Mouse (Mus musculus) embryonic stem cell, embryonic (primary cell): ENCODE data around the gene Zfp951.
"Not testable (repeated sequence)": the region's sequence is repeated elsewhere in the genome, so short reads cannot be mapped to it uniquely, and the experiment has no call there.

ENCODE experiments used
- CTCF ChIA-PET, 4 experiments: fragments of 300-600 bp in 2 of 4; fragments of 350-600 bp in 2 of 4; sonication (Branson Sonifier 250); formaldehyde crosslinking; loops; one replicate each; lab custom pipeline; 2022; ENCODE audit warnings: inconsistent platforms in 2 of 4; lab: Charles Lee
- POLR2A ChIA-PET, 4 experiments: fragments of 300-600 bp in 2 of 4; fragments of 350-600 bp in 2 of 4; sonication (Branson Sonifier 250); formaldehyde crosslinking; loops; one replicate each; lab custom pipeline; 2022; ENCODE audit warnings: antibody characterized with exemption in 4 of 4, inconsistent platforms in 1 of 4; lab: Charles Lee

The Zfp951 gene

DNA sequence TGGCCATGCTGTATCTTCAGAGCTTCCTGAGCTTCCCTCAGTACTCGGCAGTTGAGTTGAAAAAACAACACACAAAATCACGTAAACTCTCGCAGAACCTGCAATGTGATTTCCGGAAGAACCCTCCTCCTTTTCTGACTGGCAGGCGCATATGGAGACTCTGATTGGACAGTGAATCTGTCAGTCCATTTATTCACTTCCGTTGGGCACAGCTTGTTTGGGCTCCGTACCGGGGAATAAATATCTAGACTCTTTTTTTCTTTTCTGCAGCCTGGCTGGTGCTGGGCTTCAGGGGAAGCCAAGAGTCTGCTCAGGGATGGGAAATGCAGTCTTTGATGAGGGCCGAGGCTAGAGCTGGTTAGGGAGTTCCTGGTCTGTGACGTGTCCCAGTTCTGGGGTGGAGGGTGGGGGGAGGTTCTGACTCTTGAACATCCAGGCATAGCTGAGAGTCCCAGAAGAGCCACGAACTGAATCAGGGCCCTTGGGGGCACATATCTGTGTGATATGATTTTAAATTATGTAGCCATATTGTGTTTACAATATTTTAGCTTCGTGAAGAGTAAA, at the start of gene Zfp951:
Gene Zfp951 (minus strand): TSS at position 109 of the 564 bp plus-strand sequence.
- CTCF ChIA-PET = not testable (repeated sequence)
- POLR2A ChIA-PET = interaction anchor here in 3 of 4 experiments (0.6 to 1.7 kb wide), 8 partner anchors 10 to 1645 kb away, joined by 3 to 4 read pairs (median 3); no protein-coding TSS in a partner anchor

DNA sequence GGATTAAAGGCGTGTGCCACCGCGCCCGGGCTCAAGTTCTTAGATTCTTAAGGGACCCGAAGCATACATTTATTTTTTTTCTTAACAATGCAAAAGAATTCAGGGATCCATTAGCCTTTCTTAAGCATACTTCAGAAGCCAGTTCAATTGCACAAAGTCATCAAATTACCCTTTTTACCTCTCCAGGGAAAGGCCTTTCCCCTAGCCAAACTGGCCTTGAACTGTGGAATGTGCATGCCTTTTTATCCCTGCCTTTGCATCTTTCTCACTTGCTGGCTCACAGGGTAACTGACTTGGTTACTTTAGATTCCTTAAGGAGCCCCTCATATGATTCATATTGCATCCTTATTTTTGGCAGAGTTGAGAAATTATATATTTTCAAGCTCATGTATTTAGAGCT, 46.7 kb upstream of the Zfp951 start:
- POLR2A ChIA-PET = interaction anchor here in 1 of 4 experiments (1.2 kb wide), 1 partner anchor 31 kb away, joined by 3 read pairs; no protein-coding TSS in a partner anchor
- CTCF ChIA-PET = not testable (repeated sequence)

- POLR2A ChIA-PET = interaction anchor here in 3 of 4 experiments (0.6 to 1.7 kb wide), 7 partner anchors 14 to 1644 kb away, joined by 3 to 4 read pairs (median 3); no protein-coding TSS in a partner anchor
- CTCF ChIA-PET = not testable (repeated sequence)
These were observed 567 bp downstream of the Zfp951 start for GRCm38 (mm10) chr5:104859045-104859961.

DNA sequence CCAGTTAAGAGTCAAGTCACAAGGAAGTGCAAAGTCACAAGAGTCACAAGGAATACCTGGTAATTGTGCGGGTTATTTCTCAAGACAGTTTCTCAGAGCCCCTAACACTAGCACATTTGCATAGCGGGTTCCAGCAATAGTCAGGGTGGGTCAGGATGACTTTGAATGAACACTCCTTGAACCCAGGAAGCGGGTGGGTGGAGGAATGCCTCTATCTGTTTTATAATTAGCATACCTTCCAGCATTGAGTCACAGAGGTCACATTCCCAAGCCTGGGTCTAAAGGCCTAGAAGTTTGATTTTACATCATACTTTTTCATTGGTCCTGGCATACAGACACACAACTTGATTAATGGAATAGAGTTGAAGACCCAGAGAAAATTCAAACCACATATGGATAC, 5.3 kb downstream of the Zfp951 start:
- CTCF ChIA-PET = not testable (repeated sequence)
- POLR2A ChIA-PET = interaction anchor here in 1 of 4 experiments (1.2 kb wide), 1 partner anchor 15 kb away, joined by 3 read pairs; no protein-coding TSS in a partner anchor

DNA sequence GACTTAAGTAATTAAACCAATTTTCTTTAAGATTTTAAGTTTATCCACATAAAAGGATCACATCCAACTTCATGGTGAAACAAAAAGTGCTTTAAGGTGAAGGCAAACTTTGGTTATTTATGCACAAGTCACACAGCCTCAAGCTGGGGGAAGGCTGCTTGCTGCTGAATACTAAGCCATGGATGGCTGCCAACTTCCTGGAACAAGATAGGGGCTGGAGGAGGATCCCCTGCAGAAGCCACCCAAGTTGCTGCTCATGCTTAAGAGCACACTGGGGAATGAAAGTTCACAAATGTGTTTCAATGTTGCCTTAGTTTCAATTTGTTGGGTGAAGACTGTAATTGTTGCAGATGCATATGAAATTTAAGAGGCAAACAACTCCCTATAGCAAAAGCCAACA, 26.5 kb downstream of the Zfp951 start:
- ChIA-PET POLR2A (no interaction called here), CTCF (no interaction called here)

GRCm38 (mm10) chr5:104829611-104830010, 30.3 kb downstream of the Zfp951 start:
- POLR2A ChIA-PET = interaction anchor here in 1 of 4 experiments (0.7 kb wide), 1 partner anchor 60 kb away, joined by 3 read pairs; no protein-coding TSS in a partner anchor
- CTCF ChIA-PET = no interaction called here

DNA sequence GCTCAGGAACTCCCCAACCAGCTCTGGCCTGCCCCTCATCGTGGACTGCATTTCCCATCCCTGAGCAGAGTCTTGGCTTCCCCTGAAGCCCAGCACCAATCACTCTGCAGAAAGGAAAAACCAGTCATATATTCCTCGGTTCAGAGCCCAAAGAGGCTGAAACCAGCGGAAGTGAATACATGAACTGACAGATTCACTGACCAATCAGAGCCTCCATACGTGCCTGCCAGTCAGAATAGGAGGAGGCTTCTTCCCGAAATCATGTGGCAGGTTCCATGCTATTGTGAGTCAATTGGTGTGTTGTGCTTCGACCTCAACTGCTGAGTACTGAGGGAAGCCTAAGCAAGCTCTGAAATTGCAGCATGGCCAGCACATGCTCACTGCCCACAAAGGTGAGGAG, 89.7 kb downstream of the Zfp951 start:
- CTCF ChIA-PET = not testable (repeated sequence)
- POLR2A ChIA-PET = interaction anchor here in 2 of 4 experiments (0.6 to 1.2 kb wide), 3 partner anchors 41 to 161 kb away, joined by 3 read pairs; no protein-coding TSS in a partner anchor
